Mouse (Mus musculus) frontal cortex, postnatal 10 days (tissue): ENCODE measurements around the gene Lrrc4b.
A peak's percentile ranks its signal among the peaks of the same experiment; 100 is the strongest.

ENCODE experiments used
- DNase-seq, 2 experiments: peaks; one replicate each; pipeline ENCODE4 v3.0.0; 2022; ENCODE audit warnings: low spot score in 2 of 2, mixed read lengths in 1 of 2

Lrrc4b gene

DNA sequence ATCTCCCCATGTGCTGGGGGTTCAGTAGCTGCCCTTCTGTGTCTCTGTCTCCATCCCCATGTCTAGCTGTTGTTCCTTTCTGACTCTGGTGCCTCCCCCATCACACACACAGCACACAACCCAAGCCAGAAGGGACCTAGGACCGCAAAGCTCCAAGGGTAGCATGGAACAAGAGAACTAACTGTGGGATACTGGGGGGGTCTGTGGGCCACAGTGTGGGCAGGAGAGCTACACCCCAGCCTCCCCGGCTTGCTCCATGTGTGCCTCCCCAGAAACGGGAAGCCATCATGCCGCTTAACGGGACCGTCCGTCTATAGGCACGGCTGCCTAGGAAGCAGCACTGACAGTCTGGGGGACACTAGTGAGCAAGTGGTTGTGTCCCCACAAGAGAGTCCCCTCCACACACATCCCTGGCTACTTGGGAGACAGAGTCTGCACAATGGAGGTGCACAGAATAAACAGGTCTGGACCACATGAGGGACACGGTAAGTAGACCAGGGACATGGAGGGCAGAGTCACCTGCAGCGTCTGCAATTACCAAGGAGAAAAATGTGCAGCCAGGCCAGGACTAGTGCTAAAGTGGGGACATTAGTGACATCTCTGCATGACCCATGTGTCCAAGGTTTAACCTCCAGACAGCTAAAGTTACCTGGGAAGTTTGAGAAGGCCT is 34.9 kb downstream of the Lrrc4b start:
- DNase-seq = peak; percentile 22 to 23

DNA sequence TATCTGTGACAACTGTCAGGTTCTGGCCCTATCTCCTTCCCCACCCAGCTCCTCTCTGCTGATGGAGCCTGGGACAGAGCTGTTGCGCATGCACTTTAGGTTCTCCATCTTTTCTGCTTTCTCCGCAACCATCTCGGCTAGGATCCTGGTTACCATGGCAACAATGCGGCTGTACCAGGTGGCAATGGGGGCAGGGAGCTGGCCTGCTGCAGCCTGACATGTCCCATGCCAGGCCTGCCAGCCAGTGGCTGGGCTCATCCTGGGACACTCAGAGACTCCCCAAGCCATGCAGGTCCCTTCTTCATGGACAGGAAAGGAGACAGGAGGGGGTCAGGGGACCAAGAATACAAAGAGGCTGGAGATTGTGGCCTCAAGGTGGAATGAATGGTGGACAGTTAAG is 35.7 kb downstream of the Lrrc4b start:
- DNase-seq = peak; percentile 74 to 82

DNA sequence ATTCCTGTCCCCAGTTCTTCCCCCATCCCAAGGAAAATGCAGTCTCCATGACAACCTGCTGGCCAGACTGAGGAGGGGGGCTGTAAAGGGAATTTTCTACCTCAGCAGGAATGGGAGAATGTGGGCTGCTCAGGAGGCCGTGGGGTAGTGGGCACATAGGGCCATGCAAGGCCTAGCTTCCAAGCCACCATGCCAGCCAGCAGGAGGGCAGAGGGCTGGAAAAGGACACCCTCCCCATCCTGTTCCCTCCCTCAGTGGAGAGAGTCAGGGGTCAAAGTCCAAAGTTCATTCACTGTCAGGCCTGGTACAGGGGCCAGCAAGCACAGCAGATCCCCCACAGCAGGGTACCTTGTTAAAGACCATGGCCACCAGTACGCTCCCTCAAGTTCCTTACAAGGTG is 36.3 kb downstream of the Lrrc4b start, which contains the start of gene Aspdh:
Gene Aspdh (plus strand): TSS at position 281 of the 400 bp plus-strand sequence.
- DNase-seq = peak; percentile 19 to 39

DNA sequence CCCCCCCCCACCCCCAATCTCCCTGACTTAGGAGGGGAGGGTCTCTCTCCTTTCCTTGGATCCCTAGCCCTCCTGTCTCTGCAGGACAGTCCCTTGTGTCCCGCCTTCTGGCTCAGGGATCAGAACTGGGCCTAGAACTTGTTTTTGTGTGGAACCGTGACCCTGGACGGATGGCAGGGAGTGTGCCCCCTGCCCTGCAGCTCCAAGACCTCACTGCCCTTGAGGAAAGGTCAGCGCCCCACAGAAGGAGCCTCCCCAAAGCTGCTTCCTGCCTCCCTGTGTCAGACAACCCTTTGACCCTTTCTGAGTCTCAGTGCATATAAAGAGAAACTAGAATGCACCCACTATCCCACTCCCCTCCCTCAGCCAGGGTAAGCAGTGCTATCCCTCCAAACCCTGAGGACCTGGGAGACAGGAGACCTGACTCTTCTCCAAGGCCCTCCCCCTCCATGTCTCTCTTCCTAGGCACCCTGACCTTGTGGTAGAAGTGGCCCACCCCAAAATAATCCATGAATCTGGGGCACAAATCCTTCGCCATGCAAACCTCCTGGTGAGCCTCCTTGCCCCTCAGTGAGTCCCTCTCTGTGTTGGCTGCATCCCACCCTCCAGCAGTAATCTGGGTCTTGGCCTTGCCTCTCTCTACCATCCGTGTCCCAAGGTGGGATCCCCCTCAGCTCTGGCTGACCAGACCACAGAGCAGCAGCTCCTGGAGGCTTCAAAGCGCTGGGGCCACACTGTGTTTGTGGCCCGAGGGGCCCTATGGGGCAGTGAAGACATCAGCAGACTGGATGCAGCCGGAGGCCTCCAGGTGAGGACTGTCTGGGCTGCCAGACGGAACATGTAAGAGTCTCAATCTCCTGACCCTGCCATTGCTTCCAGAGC is 37.4 kb downstream of the Lrrc4b start:
- peak; percentile 31 to 32 for DNase-seq

DNA sequence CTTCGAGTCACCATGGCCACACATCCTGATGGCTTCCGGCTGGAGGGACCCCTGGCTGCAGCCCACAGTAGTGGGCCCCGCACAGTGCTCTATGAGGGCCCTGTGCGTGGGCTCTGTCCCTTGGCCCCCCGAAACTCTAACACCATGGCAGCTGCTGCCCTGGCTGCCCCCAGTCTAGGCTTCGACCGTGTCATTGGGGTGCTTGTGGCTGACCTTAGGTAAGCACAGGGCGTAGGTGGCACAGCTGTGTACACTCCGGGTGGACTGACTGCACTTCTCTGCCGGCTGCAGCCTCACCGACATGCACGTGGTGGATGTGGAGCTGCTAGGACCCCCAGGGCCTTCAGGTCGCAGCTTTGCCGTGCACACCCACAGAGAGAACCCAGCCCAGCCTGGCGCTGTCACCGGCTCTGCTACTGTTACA is 38.1 kb downstream of the Lrrc4b start:
- DNase-seq = peak; percentile 49 to 52

DNA sequence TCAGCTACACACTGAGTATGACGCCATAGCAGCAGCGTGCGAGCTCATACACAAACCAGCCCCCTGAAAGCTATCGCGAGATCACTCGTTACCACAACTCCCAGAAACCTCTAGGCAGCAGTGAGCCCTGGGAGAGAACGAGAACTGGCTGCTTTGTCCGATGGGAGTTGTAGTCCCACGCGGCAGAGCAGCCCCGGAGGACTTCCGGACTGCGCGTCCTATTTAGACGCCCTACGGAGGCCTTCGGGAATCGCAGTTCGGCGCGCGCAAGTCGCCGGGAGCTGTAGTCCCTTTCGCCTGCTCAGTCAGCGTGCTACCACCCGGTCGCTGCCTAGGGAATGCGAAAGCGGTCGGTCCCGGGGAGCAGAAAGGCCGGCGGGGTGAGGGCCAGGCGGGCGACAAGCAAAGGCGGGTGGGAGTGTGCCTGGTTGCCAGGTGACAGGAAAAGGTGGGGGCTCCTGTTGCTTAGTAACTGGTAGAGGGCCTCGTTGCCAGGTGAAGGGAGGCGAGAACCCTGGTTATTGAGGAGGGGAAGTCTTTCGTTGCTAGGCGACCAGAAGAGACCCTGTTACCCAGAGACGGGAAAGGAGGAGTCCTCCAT is 39.1 kb downstream of the Lrrc4b start, which contains the start of gene Josd2:
Gene Josd2 (plus strand): TSS at position 170 of the 601 bp plus-strand sequence.
- DNase-seq = peak; percentile 95

DNA sequence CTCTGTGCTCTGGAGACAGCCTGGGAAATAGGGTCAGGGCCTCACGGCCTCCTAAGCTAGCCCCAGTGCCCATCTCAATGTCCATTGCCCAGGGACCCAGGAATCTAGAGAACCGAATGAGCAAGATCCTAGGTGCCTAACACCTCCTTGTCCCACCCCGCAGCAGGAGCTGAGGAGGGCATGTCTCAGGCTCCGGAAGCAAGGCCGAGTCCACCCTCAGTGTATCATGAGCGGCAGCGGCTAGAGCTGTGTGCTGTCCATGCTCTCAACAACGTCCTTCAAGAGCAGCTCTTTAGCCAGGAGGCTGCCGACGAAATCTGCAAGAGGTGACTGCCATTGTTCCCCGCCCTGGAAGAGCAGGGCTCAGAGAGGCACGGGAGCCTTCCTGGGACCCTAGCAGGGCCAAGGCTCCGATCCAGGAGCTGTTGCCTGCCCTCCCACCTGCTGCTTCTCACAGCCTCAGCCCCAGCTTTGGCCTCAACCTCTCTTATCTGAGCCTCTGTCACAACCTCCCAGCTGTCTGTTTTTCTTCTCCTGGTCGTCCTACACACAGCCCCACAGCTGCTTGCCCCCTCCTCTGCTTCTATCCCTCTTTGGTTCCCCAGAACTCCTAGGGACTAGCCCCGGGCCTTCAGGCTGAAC is 39.9 kb downstream of the Lrrc4b start:
- peak; percentile 10 to 32 for DNase-seq

DNA sequence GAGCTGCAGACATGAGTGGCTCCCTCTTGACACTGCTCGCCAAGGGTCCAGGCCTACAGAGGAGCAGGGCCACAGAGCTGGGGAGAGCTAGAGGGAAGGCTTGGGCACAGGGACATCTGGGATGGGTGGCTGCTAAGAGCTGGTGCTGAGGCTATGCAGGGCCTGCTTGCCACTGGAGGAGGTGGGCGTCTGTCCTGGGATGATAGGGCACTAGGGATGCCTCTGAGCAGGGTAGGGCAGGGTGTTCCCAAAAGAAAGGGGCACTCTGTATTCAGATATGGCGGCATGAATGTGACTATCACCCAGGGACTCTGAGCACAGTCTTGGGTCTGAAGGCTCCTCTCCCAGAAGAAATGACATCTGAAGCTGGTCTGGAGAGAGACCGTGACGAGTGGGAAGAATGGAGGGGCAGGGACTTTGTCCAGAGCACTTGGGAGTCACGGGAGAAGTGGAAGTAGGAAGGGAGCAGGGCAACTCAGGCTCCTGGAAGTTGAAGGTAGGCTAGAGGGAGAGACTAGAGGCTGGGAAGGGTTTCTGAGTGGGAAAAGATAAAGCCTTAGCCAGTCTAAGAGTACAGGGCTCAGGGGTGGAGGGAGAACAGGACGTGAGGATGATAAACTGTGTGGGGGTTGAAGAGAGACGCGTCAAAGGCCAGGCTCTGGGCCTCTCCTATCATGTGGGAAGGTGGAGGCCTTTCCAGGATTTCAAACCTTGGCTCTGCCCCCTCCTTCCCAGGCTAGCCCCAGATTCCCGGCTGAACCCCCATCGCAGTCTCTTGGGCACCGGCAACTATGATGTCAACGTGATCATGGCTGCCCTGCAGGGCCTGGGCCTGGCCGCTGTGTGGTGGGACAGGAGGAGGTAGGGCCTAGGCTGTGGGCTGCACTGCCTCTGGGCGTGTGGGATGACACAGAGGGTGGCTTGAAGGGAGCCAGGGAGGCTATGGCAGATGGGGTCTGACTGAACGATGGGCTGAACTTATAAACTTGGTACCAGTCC is 41.2 kb downstream of the Lrrc4b start:
- peak; percentile 8 to 17 for DNase-seq

DNA sequence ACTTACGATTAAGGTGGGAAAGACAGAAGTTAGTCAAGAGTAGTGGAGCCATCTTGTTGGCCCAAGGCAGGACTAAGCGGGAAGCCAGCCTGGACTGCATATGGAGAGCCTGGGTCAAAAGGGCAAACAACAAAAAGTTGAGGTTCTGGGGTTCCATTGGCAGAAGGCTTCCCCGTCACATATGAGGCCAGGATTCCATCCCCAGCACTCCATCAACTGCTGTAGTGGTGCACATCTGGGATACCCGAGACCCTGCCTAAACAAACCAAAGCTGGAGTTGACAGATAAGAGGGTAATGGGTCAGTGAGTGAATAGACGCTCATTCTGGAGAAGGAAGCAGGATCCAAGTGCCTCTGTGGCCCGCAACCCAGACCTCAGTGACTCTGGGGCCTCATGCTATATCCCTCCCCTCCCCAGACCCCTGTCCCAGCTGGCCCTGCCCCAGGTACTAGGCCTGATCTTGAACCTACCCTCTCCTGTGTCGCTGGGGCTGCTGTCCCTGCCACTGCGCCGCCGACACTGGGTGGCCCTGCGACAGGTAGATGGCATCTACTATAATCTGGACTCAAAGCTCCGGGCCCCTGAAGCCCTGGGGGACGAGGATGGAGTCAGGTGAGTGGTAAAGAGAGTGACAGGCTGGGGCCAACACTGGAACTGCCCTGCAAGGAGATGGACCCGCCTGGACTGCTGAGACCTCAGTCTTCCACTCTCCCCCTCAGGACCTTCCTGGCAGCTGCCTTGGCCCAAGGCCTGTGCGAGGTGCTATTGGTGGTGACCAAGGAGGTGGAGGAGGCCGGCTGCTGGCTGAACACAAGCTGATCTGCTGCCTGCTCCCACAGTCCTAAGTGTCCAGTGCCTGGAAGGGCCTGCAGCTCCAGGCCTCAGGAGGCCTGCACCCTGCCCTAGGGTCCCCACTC is 42.1 kb downstream of the Lrrc4b start:
- peak; percentile 14 to 15 for DNase-seq

DNA sequence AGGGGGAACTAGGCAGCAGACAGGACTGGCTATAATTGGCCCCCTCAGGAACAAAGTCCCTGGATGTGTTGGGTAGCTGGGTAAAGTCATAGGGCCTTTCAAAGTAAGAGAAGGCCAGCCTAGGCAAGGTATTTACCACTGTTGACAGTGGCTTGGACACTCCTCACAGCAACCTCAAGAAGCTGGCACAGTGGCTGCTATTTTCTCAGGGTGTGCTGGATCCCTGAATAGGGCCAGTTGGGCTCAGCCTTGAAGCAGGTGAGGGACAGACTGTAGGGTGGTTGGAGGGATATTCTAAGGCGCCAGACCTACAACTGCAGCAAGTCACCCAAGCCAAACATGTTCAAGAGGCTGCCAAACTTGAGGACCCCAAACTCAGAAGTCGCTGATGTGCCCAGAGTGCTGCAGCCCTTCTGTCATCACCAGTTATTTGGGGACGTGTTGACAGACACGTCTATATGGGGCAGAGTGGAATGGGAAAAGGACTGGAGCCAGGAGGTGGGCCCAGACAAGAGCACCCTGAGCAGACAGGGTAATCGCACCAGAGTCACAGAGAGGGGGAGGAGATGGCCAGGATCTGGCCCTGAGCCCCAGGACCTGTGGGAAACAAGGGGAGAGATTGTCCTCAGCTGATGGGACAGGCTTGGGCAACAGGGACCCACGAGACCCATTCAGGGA is 43.2 kb downstream of the Lrrc4b start:
- DNase-seq = peak; percentile 4 to 6

DNA sequence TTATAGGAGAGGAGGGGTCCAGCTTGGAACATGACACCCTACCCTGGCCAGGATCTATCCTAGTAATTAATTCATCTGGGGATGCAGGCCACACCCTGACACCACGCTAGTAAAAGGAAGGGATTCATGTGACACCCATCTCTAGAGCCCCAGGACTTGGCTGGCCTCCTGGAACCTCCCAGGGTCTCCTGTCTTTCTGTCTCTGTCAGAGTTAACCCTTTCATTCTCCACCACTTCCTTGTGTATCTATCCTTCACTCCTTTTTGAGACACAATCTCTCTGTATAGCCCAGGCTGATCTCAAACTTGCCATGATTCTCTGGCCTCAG is 43.7 kb downstream of the Lrrc4b start:
- DNase-seq = no peak

DNA sequence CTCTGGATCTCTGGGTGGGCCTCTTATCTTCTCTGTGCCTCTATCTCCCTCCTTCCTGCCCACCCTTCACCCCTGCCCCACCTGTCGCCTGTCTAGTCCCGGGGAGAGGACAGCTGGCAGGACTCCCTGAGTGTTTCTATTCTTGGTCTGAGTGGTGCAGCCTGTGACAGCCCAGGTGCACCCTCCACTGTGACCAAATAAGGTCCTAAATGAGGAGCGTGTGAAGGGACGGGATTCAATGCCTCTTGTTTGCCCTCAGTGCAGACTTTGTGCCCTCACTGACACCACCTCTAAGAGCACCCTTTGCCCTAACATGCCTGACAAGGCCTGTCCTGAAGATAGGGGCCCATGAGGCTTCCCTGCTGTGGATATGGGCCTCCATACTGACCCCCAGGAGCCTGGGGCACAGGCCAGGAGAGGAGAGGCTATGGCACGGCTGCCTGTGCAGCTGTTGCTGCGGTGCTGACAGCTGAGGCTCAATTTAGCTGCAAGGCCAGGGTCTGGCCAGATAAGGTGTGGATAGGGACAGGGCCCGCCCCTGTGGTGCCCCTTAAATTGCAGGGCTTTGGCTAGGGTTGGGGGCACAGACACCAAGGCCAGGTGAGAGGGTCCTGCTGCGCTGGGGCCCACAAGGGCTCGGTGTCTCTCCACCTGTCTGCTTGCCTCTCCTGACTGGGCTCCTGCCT is 44.3 kb downstream of the Lrrc4b start:
- peak; percentile 16 to 17 for DNase-seq

DNA sequence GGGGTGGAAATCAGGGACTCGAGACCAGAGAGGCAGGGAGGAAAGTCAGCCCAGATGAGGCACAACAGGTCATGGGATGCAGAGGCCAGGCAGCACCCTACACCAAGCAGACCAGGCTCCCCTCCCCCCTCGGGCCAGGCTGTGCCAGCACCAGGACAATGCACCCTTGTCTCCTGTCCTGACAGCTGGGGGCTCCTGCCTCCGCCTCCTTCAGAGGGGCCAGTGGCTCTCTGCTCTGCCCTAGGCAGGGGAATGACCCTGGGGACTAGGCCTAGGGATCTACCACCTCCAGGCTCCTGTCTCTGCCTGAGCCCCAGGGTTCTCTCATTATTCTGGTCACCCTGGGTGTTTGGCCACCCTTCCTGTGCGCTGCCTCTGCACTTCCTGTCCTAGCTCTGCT is 45.6 kb downstream of the Lrrc4b start:
- peak; percentile 65 to 77 for DNase-seq

DNA sequence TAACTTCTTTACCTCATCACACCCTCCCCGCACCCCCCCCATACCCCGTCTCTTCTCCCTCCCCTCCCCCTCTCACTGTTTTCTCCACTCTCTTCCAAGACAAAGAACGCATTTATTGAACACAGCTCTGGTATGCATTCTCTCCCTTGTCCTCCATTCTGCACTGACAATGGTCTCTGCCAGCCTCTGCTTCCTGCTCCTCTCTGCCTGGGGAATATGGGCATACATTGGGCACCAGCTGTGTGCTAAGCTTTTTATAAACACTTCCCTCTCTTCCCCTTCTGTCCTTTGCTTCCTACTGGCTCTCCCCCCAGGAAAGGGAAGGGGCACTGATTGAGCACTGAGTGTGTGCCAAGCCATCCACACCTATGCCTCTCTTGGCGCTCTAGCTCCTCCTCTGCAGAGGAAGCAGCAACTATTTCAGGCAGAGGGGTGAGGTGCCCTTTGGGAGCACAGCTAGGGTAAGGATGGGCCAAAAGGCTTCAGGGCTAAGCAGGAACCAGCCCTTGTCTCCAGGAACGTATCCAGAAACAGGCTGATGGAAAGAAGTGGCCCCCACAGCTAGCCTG is 46.3 kb downstream of the Lrrc4b start:
- peak; percentile 6 to 10 for DNase-seq

DNA sequence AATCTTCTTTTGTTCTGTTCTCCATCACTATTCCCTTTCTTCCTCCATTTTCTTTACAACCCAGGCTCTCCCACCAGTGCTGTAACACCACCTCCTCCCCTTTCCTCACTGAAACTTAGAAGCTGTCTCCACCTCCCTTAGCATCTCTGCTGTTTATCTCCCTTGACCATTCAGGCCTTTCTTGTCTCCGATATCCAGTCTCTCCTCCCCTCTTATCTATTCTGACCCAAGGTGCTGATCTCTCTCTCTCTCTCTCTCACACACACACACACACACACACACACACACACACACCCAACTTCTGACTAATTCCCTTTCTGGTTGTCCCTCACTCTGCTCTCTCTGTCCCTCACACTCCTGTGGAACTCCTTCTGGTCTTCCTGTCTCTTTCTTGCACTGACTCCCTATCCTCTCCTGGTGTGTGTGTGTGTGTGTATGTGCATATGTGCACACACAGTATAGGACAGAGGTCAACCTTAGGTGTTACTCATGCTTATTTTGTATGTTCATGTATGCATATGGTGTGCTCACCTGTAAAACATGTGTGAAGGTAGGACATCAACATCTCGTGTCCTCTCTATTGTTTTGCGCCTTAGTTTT is 54.1 kb downstream of the Lrrc4b start:
- no peak for DNase-seq

DNA sequence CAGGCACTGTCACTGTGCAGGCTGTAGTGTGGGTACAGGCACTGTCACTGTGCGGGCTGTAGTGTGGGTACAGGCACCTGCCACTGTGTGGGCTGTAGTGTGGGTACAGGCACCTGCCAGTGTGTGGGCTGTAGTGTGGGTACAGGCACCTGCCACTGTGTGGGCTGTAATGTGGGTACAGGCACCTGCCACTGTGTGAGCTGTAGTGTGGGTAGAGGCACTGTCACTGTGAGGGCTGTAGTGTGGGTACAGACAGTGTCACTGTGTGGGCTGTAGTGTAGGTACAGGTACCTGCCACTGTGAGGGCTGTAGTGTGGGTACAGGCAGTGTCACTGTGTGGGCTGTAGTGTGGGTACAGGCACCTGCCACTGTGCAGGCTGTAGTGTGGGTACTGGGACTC is 55.3 kb downstream of the Lrrc4b start:
- DNase-seq = peak in 1 of 2 experiments; percentile 2

DNA sequence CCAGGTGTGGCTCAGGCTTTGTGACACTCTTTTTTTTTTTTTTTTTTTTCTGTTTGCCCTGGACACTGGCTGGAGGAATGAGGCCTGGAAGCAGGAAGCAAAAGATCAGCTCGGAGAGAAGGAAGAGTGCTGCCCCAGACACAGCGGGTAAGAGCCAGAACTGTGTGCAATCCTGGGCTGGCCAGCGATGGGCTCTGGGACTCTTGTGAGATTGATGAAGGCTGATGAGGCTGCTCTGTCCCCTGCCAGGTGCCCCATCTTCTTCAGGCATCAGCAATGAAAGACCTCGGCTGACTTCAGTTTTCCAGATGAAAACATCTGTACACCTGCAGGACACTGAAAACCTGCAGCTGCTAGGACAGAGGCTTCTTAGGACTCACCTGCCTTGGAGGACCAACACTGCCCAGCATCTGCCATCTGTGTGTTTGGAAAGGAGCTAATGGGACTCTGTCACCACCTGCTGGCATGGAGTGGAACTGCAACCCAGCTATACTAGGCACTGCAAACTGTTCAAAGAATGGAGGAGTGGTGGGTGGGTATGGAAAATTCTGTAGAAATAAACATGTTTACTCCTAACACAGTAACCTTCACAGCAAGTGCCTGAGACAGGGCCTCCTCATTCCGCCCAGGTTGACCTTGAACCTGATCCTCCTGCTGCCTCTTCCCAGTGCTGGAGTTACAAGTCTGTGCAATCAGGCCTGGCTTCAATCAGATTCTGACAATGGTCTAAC is 56.2 kb downstream of the Lrrc4b start:
- DNase-seq = peak; percentile 45 to 79
